Mouse (Mus musculus) ovary, postnatal 10 days (tissue): ENCODE measurements around the gene Ascc2.

Experiments used
- DNase-seq: peaks from one replicate; pipeline ENCODE4 v3.0.0; 2022; ENCODE audit warnings: low spot score

Ascc2 gene

DNA sequence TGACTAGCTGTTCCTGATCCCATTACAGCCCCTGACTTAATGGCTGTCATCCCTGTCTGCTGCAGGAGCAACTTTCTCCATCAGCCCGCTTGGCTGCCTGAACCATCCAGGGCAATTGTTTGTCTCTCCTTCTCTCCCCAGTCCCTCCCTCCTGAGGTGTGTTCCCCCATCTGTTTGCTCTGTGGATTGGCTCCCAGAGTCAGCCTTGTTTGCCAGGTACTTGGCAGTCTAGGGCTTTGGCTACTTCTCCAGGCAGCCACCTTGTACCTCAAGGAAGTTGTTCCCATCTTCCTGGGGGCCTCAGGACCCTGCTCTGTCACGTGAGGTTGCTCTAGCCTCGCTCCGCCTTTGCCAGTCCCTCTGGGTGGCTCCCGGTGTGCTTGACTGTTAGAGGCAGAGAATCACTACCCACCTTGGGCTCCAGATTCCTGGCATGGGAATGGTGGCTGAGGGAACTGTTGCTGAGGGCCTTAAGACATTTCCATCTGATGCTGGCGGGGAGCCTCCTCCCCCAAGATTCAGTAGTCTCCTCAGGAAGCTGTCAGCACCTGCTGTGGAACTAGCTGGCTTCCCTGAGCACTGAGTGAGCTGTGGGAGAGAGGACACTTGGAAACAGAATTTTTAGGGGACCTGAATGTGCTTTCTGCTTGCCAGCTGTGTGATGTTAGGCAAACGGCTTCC is 83.5 kb downstream of the Ascc2 start:
- no peak for DNase-seq

DNA sequence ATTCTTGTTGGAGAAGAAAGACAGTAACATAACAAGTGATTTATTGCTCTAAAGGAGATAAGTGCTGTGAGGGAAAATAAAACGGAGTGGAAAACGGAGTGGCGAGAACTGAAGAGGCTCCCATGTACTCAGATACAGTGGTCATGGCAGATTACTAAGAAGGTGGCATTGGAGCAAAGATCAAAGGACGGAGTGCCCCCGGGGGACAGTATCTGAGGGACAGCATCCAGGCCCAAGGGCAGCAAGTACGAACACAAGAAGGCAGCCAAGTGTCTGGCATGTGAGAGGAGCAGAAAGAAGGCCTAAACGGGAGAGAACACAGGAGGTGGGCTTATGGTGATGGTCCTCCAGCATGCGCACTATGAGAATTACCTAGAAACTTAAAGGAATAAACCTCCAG is 84.2 kb downstream of the Ascc2 start:
- DNase-seq: no peak

GRCm38 (mm10) chr11:4729603-4730002 is 92.1 kb downstream of the Ascc2 start:
- no peak for DNase-seq

- no peak for DNase-seq
Measured at GRCm38 (mm10) chr11:4730096-4730495, 92.5 kb downstream of the Ascc2 start.

GRCm38 (mm10) chr11:4730913-4731312 is 93.4 kb downstream of the Ascc2 start:
- DNase-seq: no peak

GRCm38 (mm10) chr11:4731781-4732180 is 94.2 kb downstream of the Ascc2 start:
- no peak for DNase-seq

DNA sequence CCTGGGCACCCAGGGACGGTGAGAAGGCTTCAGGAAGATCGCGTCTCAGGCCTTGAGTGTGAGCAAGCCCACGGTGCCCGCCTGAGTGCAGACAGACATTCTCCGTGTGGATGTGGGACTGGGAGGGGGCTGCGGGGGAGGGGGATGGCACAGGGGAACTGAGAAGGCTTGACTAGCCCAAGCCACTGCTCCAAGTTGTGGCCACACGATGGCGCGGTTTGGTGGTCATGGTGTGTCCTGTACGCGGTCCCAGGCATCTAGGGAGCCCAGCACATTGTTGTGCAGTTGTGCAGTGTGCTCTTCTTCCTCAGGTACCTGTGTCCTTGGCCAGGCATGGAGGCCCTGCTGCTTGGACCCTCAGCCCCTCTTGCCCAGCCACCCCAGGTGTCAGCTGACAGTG is 96.6 kb downstream of the Ascc2 start:
- no peak for DNase-seq
